Mouse (Mus musculus): ENCODE data around the gene Uba6.

Gene Uba6

DNA sequence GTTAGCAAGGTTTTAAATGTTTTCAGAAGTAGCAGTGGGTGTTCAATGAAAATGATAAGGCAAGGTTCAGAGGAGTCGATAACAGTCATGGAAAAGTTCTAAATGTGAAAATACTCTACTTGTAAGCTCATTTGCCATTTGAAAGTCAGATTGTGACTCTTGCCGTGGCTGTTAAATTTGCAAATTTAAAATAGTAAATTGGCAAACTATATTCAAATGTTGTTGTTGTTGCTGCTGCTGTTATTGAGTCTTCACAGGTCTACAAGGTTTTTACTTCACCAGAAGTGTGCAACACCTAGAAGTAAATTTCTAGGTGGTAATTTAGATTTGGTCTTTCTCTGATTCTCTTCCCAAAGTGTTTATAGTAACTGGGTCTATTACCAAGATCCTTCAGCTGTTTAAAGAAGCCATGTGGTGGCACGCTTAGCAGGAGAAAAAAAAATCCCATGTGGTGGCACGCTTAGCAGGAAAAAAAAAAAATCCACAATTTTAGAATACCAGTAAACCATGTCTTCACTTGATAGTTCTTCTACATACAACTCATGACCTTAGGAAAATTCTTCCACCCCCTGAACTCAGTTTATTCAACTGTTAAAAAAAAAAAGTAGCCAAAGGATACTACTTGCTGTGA is 99.7 kb downstream of the Uba6 start:
- no peak for DNase-seq (ENCODE audit: low spot score)

GRCm38 (mm10) chr5:86071538-86071937 is 101.1 kb downstream of the Uba6 start, which contains the start of gene Stap1:
Gene Stap1 (plus strand): TSS chr5:86071746.
- no peak for DNase-seq (ENCODE audit: low spot score)

GRCm38 (mm10) chr5:86069121-86069520 is 103.5 kb downstream of the Uba6 start:
- DNase-seq (ENCODE audit: low spot score) = no peak

- no peak for DNase-seq (ENCODE audit: low spot score)
Observed at GRCm38 (mm10) chr5:86068451-86068850, 104.2 kb downstream of the Uba6 start.

- peak; percentile 77 for DNase-seq (ENCODE audit: low spot score)
Observed at GRCm38 (mm10) chr5:86066551-86066929, 106.1 kb downstream of the Uba6 start.

DNA sequence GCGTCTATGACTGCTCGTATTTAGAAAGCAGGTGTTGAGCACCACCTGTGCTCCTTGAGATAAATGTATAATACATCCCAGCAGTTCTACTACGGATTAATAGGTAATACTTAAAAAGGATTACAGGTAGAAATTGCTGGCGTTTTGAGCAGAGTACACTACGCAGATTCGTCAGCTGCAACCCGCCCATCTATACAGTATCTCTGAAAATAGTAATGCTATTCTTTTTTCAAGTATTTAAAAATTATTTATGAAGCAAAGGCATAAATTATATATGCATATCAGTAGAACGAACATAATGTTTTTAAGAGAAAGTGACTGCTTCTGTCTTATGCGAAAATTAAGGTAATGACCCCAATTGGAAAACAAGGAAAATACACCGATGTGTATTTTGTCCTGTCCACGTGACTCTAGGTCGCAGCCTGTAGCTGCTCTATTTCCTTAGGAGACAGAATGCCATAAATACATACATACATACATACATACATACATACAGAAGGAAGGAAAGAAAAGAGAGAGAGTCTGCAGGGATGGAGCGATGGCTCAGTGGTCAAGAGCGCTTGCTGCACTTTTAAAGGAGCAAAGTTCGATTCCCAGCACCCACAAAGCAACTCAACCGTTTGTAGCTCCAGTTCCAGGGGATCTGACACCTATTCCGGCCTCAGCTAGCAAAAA is 106.6 kb downstream of the Uba6 start:
- DNase-seq (ENCODE audit: low spot score) = no peak

DNA sequence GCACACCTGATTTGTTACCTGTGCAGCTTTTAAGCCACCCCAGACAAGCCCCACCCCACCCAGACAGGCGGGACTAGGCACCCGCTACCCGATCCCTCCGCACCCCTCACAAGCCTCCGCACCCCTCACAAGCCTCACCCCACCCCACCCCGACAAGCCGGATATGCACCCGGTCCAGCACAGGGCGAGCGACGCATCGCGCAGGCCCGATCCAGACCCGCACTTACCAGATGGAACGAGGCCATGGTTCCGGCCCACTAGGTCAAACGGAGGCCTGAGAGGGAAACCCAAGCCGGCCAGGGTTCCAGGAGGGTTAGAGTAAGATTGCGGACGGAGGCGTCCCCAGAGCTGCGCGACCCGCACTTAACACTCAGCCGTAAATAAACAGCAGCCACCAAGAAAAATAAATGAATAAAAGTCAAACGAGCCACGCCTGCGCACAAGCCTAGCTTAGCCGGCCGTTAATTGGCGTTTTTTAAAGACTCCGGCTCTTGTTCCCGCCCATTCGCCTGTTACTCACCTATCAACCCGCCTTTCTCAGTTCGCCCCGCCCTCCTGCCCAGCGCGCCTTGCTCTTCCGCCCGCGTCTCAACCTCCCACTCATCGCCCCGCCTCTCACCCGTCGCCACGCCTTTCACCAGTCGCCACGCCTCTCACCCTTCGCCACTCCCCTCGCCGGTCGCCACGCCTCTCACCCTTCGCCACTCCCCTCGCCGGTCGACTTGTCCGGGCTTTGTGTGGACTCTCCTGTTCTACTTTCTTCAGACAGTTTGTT is 107.3 kb downstream of the Uba6 start, which contains the start of gene Cenpc1:
Gene Cenpc1 (minus strand): TSS at position 483 of the 775 bp plus-strand sequence.
- DNase-seq (ENCODE audit: low spot score) = peak; percentile 96

- no peak for DNase-seq (ENCODE audit: low spot score)
Observed at GRCm38 (mm10) chr5:86063501-86063900, 109.1 kb downstream of the Uba6 start.
